In genomic region chr17:12992470-12992991, GRCm38 (mm10) we compare ENCODE assay signal across 1 mouse cellular context.
TF ChIP-seq lines count a peak whose summit lies in the region.

No protein-coding gene starts in this region.

TF ChIP-seq in myocyte, 11 proteins besides CTCF, POLR2A, EP300 and RAD21 (continued from another document):
- TF ChIP-seq MYOD1 (IDR thresholded peaks at IDR 0.05; ENCODE audit: control insufficient read depth in 1 of 3, insufficient read length in 2 of 3, low read depth in 2 of 3) (peak in 2 of 3 experiments; percentile 76 to 84), TCF12 (IDR thresholded peaks at IDR 0.05; ENCODE audit: insufficient read depth, poor library complexity, severe bottlenecking) (no peak), MAX (IDR thresholded peaks at IDR 0.05; ENCODE audit: low read depth) (no peak), REST (IDR thresholded peaks at IDR 0.05; ENCODE audit: insufficient read depth, insufficient read length) (peak; percentile 15), TCF3 (IDR thresholded peaks at IDR 0.05; ENCODE audit: insufficient read length, low read depth) (peak; percentile 36), MYOG (IDR thresholded peaks at IDR 0.05; ENCODE audit: control insufficient read depth in 1 of 3, insufficient read depth in 1 of 3, insufficient read length in 2 of 3, low read depth in 2 of 3) (peak in 2 of 3 experiments; percentile 79 to 92)
